Mouse (Mus musculus) heart, postnatal 0 days (tissue): ENCODE results near the gene Trp53. TPM values are rescaled to one million over a fixed set of nuclear protein-coding genes. Genes with fewer than 3 reads are reported as not detected.

Experiments
- ATAC-seq: fragments of 200-750 bp; cut with Nextera tagmentation; 2 replicates; pipeline ENCODE4 v1.8.0; 2017; ENCODE audit warnings: low read depth, moderate number of reproducible peaks, moderate library complexity; ENCODE audit not compliant: insufficient read depth
- DNase-seq: peaks from one replicate; pipeline ENCODE4 v3.0.0-alpha.2; 2016; ENCODE audit warnings: low spot score
- H3K27ac ChIP-seq: fragments of 300-500 bp; sonication (generic); 2 replicates; pipeline ENCODE4 v1.5.1; 2014; ENCODE audit warnings: low read depth, mild to moderate bottlenecking
- H3K27me3 ChIP-seq: fragments of 300-500 bp; sonication (generic); 2 replicates; pipeline ENCODE4 v1.6.1; 2014; ENCODE audit warnings: low read length, mixed read lengths; ENCODE audit not compliant: control insufficient read depth, insufficient read depth
- H3K36me3 ChIP-seq: fragments of 300-500 bp; sonication (generic); replicated peaks from 2 replicates; pipeline ENCODE4 v1.6.1; 2014; ENCODE audit warnings: low read length, mixed read lengths; ENCODE audit not compliant: control insufficient read depth, insufficient read depth
- H3K4me1 ChIP-seq: fragments of 300-500 bp; sonication (generic); 2 replicates; pipeline ENCODE4 v1.6.1; 2014; ENCODE audit warnings: antibody characterized with exemption; ENCODE audit not compliant: control insufficient read depth, insufficient read depth
- H3K4me2 ChIP-seq: fragments of 300-500 bp; sonication (generic); 2 replicates; pipeline ENCODE4 v1.6.1; 2014; ENCODE audit warnings: low read depth, mild to moderate bottlenecking, low read length, moderate library complexity
- H3K4me3 ChIP-seq: fragments of 300-500 bp; sonication (generic); 2 replicates; pipeline ENCODE4 v1.5.1; 2014; ENCODE audit warnings: low read depth, low read length
- H3K9ac ChIP-seq: fragments of 300-500 bp; sonication (generic); replicated peaks from 2 replicates; pipeline ENCODE4 v1.6.1; 2014; ENCODE audit warnings: low read depth, low read length, mixed read lengths
- H3K9me3 ChIP-seq: fragments of 300-500 bp; sonication (generic); replicated peaks from 2 replicates; pipeline ENCODE4 v1.6.1; 2016; ENCODE audit warnings: low read length; ENCODE audit not compliant: control insufficient read depth
- CTCF ChIP-seq: IDR thresholded peaks from 2 replicates; pipeline ENCODE4 v1.5.1; 2016; ENCODE audit warnings: antibody characterized with exemption, control low read depth, low read depth
- EP300 ChIP-seq: IDR thresholded peaks from 2 replicates; pipeline ENCODE4 v1.6.1; 2016; ENCODE audit warnings: antibody characterized with exemption, low read depth
- WGBS: fragments of 180-500 bp; shearing (Covaris S2); extraction: QIAGEN DNeasy Blood & Tissue Kit; methylation state at CpG from one replicate; pipeline ENCODE4 v1.1.7; 2014; 5-methylcytosine and 5-hydroxymethylcytosine counted together
- polyA plus RNA-seq: library from polyadenylated mRNA; unstranded; fragments of >200 nt; fragmentation: Nextera tagmentation; extraction: Ambion mirVana; gene quantifications from 2 replicates; pipeline ENCODE4 v1.2.1, GENCODE M21; 2015
- total RNA-seq: library from RNA; depleted of rRNA; stranded (reverse); fragments of >200 nt; gene quantifications from 2 replicates; pipeline ENCODE4 v1.2.3, GENCODE M21; 2014; ENCODE audit warnings: low replicate concordance

Trp53 gene
- total and polyA plus RNA-seq, 2 experiments from 2014 or later = 31.5 to 33.6 TPM

- H3K4me1 ChIP-seq = 0 out of 2 replicates have a peak, but pooled peaks cover 12% of the 10 kb centered on the region
- peaks cover 25% of the 10 kb centered on the region; the same call in 1 of the 2 replicates for H3K36me3 ChIP-seq
- no peaks in the 10 kb centered on the region for H3K27me3 ChIP-seq
- ATAC-seq = no peak
- DNase-seq = no peak
- peak overlapping the region; percentile 85 for H3K4me2 ChIP-seq
- H3K9me3 ChIP-seq = no peaks in the 10 kb centered on the region
- TF ChIP-seq EP300 = no peak
- TF ChIP-seq CTCF = no peak
- 5% methylated on average over 6 of the region's 6 CpGs for WGBS
- H3K9ac ChIP-seq = peak overlapping the region; percentile 85
- H3K4me3 ChIP-seq = peak overlapping the region; percentile 69
- peak overlapping the region; percentile 97 for H3K27ac ChIP-seq
Measured at GRCm38 (mm10) chr11:69558756-69559155, 21.4 kb upstream of the Trp53 start.

- peak overlapping the region; percentile 85 for H3K9ac ChIP-seq
- no peaks in the 10 kb centered on the region for H3K27me3 ChIP-seq
- peak overlapping the region; percentile 97 for H3K27ac ChIP-seq
- H3K36me3 ChIP-seq = peaks cover 24% of the 10 kb centered on the region; the same call in 1 of the 2 replicates
- ATAC-seq (peak; percentile 87), DNase-seq (peak; percentile 89)
- 10% methylated on average over 5 of the region's 5 CpGs for WGBS
- peak; percentile 88 for TF ChIP-seq EP300
- no peak for TF ChIP-seq CTCF
- H3K4me1 ChIP-seq = 0 out of 2 replicates have a peak, but pooled peaks cover 12% of the 10 kb centered on the region
- H3K9me3 ChIP-seq = no peaks in the 10 kb centered on the region
- H3K4me3 ChIP-seq = peak overlapping the region; percentile 69
- H3K4me2 ChIP-seq = peak overlapping the region; percentile 85
Measured at GRCm38 (mm10) chr11:69559183-69559582, 21.0 kb upstream of the Trp53 start.

- H3K9me3 ChIP-seq = no peaks in the 10 kb centered on the region
- TF ChIP-seq CTCF (no peak), EP300 (no peak; the same call in 1 of the 2 replicates)
- H3K4me1 ChIP-seq = 0 out of 2 replicates have a peak, but pooled peaks cover 12% of the 10 kb centered on the region
- peak within 1 kb of the TSS; percentile 85 for H3K9ac ChIP-seq
- peak within 1 kb of the TSS; percentile 69 for H3K4me3 ChIP-seq
- peak within 1 kb of the TSS; percentile 85 for H3K4me2 ChIP-seq
- H3K27me3 ChIP-seq = no peaks in the 10 kb centered on the region
- DNase-seq = peak; percentile 84
- WGBS = 1% methylated on average over 58 of the region's 59 CpGs
- H3K36me3 ChIP-seq = peaks cover 26% of the 10 kb centered on the region; the same call in 1 of the 2 replicates
- peak within 1 kb of the TSS; percentile 97 for H3K27ac ChIP-seq
- ATAC-seq = peak; percentile 52
Measured at GRCm38 (mm10) chr11:69559851-69560765, 20.1 kb upstream of the Trp53 start, which contains the start of gene Efnb3. Gene Efnb3, minus strand, starts transcription at chr11:69560205.

DNA sequence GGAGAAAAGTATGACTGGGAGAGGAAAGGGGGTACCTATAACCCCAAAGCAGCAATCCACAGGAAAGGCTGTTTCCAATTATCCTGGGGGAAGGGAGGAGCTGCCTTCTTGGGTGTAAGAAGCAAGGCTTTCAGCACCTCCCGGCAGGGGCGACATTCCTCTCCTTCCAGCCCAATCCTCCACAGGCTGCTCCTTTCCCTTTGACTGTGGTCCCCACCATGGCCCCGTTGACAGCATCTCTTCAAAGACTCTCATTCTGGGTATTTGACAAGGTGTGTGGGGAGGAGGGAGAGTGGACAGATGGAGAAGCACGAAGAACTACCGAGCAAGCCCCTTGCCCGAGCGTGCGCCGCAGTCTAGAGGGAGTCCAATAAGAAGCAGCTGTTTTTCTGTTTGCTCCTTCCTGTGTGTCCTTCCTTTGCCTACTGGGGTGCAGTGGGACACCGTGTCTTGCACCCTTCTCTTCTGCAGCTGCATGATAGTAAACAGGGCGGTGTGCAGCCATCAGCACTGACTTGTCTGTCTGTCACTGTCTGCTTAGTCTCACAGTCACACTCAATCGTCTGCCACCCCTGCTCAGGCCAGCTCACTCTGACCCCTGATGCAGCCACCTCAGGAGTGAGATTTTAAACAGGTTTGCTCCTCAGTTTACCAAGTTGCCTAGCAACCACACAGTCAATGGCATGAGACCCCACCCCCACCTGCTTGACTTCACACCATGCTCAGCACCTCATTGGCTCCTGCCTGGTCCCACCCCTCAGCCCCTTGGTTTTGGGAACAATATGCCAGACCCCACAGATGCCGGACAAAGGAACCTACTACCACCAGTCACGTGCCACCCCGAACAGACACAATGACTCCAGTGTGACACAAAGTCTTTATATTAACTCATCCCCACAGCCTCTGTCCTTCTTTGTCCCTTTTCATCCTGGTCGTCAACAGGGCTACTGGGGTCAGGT, 19.0 kb upstream of the Trp53 start:
- DNase-seq = no peak
- no peak for ATAC-seq
- H3K36me3 ChIP-seq = peaks cover 34% of the 10 kb centered on the region; the same call in 1 of the 2 replicates
- no peak for TF ChIP-seq CTCF
- TF ChIP-seq EP300 = no peak
- peak overlapping the region; percentile 85; the same call in 1 of the 2 replicates for H3K4me2 ChIP-seq
- peak overlapping the region; percentile 69; the same call in 1 of the 2 replicates for H3K4me3 ChIP-seq
- H3K27me3 ChIP-seq = no peaks in the 10 kb centered on the region
- 0 out of 2 replicates have a peak, but pooled peaks cover 12% of the 10 kb centered on the region for H3K4me1 ChIP-seq
- H3K9ac ChIP-seq = no peak overlapping the region
- H3K9me3 ChIP-seq = no peaks in the 10 kb centered on the region
- WGBS = 38% methylated on average over 16 of the region's 16 CpGs
- H3K27ac ChIP-seq = no peak overlapping the region

- DNase-seq = no peak
- H3K4me1 ChIP-seq = 0 out of 2 replicates have a peak, but pooled peaks cover 12% of the 10 kb centered on the region
- 58% methylated on average over 13 of the region's 13 CpGs for WGBS
- H3K4me3 ChIP-seq = no peak overlapping the region
- peaks cover 39% of the 10 kb centered on the region for H3K36me3 ChIP-seq
- no peaks in the 10 kb centered on the region for H3K9me3 ChIP-seq
- no peak overlapping the region for H3K4me2 ChIP-seq
- no peaks in the 10 kb centered on the region for H3K27me3 ChIP-seq
- H3K27ac ChIP-seq = no peak overlapping the region
- no peak overlapping the region; the same call in 1 of the 2 replicates for H3K9ac ChIP-seq
- ATAC-seq = no peak
- TF ChIP-seq EP300 (no peak), CTCF (no peak)
Measured at GRCm38 (mm10) chr11:69563373-69563772, 16.8 kb upstream of the Trp53 start.
